Mouse (Mus musculus) hematopoietic stem cell, adult 5-6 weeks (primary cell): ENCODE results near the gene Rarres2. TPM values are rescaled to one million over a fixed set of nuclear protein-coding genes. Genes with fewer than 3 reads are reported as not detected.

Source experiments
- ATAC-seq, 2 experiments: fragments of 125-278 bp in 1 of 2; replicated peaks in 1 of 2; 2 replicates each; pipeline ENCODE4 v1.8.0; 2016 to 2017; ENCODE audit warnings: inconsistent platforms in 2 of 2, mild to moderate bottlenecking in 2 of 2, moderate number of reproducible peaks in 2 of 2, low read depth in 1 of 2, moderate TSS enrichment in 1 of 2; ENCODE audit not compliant: low FRiP score in 2 of 2, poor library complexity in 2 of 2, severe bottlenecking in 2 of 2, insufficient read depth in 1 of 2, low TSS enrichment in 1 of 2
- total RNA-seq: library from RNA; stranded (forward); fragments of 172-1452, 232-1000 nt; gene quantifications from 2 replicates; pipeline ENCODE4 v1.2.3, GENCODE M21; 2017

Rarres2 gene
- total RNA-seq, 1 experiment from 2014 or later = not detected

DNA sequence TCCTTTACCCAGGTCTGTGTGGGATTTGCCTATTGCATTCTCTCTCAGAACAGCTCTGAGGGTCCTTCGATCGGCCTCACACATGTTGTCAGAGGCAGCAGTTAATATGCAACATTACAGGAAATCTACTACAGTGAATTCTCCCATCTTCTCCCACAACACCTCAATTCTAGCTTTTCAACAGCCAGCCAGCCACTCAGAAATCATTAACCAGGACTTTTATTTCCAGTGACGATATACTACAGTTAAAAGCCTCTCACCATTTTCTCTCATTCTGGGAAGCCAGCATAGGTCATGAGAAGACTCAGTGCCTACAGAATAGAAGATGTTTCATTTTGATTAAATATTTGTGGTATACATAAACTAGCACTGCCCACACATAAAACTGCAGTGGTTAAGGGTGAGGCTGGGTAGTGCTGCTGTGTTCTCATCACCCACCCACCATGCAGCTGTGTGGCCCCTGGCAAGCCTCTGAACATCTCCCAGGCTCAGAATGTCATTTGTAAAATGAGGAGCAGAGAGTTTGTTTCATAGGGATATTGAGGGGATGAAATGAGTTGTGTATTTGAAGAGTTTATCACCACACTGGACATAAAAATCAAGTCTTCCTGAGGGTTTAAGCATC is 18.7 kb upstream of the Rarres2 start:
- ATAC-seq = no peak

- peak; percentile 63 to 65 for ATAC-seq
These were observed 16.7 kb upstream of the Rarres2 start, which contains the start of gene Gm45021 for GRCm38 (mm10) chr6:48589194-48589750. Gene Gm45021, plus strand, starts transcription at chr6:48589610.

DNA sequence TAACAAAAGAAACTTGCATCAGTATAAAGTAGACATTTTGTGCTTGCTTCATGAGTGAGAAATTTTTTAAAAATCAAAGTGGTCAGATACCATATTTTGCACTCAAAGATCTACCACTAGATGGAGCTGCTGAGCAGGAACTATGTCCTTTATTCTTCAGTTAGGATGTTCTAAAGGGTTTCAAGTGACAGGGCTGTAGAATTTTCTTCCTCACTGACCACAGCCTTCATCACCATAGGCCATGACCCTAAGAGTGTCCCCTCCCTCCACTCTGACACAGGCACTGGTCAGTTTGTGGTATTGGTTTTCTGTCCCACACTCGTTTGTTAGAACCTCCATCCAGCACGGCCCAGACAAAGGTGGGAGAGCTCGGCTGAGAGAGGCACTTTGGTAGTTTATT is 9.4 kb upstream of the Rarres2 start:
- peak; percentile 44 to 46; a peak in 2 of 4 replicates for ATAC-seq

DNA sequence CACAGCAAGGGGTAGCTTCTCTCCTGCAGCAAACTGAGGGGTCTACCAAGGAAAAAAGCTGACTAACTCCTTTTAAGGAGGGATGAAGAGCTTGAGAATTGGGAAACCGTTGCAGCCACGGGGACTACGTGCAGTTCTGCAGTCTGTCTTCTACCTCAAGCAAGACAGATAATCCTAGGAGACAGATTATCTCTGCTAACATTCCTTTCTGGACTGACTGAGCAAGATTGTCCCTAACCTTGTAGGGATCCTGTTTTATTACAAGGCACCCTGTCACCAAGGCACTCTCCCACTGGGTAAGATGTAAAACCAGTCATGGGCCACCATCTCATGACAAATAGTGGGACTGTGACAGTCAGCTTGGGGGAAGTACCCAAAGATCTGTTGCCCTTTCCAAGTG is 8.7 kb upstream of the Rarres2 start:
- ATAC-seq = no peak

DNA sequence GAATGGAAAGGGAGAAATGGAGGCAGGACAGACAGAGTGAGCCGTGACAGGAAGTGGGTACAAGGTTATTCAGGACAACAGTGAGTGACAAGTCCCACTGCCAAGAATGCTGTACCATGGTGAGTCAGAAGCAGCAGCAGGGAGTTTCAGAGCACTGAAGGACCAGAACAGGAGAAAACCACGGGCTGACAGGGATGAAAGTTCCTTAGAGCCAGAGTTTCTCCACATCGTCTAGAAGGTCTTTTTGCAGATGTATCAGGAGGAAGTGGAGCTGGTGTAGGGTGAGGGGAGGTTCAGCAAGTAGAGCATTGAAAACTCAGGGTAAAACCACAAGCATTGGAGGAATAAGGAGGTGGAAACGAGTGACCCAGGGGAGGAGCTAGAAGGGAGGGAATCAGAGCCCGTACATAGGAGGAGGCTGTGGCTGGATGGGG is 6.6 kb upstream of the Rarres2 start:
- ATAC-seq = peak; percentile 67 to 86

DNA sequence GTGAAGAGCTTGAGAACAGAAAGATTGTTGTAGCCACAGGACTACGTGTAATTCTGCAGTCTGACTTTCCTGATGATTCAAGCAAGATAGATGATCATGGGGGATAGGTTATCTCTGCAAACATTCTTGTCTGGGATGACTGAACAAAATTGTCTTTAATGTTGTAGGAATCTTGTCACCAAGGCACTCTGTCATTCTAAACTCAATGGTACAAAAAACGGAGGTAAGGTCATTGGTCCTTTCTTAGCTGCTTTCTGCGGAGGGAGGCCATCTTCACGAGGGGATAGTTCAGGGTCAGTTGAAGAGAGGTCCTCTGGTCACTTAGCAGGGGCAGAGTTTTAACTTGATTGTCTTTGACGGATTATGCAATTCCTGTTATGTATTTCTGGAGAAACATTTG is 6.1 kb upstream of the Rarres2 start:
- ATAC-seq = no peak

GRCm38 (mm10) chr6:48573981-48574380 is 1.4 kb upstream of the Rarres2 start:
- ATAC-seq = no peak

GRCm38 (mm10) chr6:48573280-48573679 is 691 bp upstream of the Rarres2 start:
- ATAC-seq = no peak

DNA sequence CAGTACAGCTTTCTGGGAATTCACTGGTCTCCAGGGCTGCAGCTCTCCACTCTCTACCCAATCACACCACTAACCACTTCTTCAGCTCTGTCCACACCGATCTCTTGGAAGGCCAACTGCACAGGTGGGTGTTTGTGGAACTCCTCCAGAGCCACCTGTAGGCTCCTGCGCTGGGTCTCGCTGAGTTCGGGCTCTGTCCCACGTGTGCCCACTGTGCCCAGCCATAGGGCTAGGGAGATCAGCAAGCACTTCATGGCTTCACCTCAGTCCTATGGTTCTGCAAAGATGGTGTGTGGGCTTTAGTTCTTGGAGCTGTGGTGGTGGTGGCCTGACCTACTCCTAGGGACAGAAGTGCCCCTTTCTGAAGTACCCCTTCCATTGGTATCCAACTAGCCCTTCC is 575 bp downstream of the Rarres2 start:
- no peak for ATAC-seq

GRCm38 (mm10) chr6:48569065-48569807 is 3.4 kb downstream of the Rarres2 start:
- ATAC-seq = no peak

GRCm38 (mm10) chr6:48568036-48568984 is 4.3 kb downstream of the Rarres2 start:
- peak; percentile 75 to 80 for ATAC-seq

DNA sequence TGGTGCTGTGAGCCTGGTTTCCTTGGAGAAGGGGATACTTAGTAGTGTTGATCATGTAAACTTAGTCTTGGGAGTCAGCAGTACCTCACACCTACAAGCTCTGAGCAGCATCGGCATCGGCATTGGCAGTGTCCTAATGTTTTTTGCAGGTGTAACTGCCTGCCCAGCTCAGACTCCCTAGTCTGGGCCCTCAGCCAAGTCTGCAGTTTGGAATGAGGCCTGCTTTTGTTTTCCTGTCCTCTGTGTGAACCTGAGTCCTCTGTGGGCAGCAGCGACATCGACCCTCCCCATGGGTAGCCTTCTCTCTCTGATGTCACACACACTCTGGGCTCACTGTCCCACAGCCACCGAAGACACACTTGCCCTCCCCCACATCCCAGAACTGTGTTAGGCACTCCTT is 6.3 kb downstream of the Rarres2 start:
- ATAC-seq = no peak

- no peak for ATAC-seq
These were observed 6.8 kb downstream of the Rarres2 start for GRCm38 (mm10) chr6:48565693-48566310.

DNA sequence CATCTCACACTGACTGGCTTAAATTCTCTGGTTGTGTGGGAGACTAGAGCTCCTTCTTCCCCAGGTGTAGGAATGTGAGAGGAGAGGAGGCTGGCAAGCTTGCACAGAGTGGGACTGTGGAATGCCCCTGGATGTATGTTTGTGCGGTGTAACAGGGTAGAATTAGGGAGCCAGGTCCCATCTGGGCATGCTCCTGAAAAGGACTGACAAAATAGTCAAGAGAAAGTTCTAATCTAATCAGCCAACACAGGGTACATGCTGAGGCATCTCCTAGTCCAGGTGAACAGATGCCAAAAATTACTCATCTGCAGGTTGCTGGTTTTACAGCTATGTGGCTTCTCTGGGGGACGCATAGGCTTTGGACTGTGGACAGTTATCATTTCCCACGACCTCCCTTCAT is 16.6 kb downstream of the Rarres2 start:
- no peak for ATAC-seq

DNA sequence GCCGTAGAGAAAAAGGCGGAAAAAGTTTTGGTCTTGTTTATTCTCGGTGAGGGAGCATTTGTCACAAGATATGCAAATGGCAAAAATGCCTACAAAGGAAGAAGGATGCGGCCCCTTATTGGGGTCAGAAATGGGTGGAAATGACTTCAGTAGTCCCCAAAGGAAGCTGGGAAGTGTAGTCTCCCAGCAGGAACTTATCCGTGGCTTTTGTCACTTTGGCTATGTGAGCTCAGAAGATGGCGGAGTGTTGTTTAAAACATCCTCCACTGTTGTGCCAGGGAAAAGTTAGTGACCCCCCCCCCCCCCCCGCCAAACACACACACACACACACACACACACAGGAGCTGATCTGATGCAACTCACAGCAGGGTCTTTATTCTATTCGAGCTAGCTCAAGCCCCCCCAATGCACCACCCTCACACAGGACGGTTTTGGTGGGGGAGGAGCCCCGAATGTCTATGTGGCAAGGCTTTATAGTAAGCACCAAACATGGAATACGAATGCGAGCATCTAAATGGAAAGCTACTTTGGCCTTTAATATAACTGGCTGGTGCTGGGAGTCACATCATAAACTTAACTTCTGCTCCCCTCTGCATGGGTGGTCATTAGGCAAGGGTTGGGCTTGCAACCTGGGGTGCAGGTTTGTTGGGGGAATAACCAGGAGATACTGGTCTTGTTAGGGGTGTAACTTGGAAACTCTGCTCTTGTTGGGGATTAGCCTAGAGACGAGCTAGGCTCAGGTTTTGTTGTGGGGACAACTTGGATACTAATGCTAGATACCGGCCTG is 17.3 kb downstream of the Rarres2 start:
- ATAC-seq = peak; percentile 29 to 33; a peak in 2 of 4 replicates

DNA sequence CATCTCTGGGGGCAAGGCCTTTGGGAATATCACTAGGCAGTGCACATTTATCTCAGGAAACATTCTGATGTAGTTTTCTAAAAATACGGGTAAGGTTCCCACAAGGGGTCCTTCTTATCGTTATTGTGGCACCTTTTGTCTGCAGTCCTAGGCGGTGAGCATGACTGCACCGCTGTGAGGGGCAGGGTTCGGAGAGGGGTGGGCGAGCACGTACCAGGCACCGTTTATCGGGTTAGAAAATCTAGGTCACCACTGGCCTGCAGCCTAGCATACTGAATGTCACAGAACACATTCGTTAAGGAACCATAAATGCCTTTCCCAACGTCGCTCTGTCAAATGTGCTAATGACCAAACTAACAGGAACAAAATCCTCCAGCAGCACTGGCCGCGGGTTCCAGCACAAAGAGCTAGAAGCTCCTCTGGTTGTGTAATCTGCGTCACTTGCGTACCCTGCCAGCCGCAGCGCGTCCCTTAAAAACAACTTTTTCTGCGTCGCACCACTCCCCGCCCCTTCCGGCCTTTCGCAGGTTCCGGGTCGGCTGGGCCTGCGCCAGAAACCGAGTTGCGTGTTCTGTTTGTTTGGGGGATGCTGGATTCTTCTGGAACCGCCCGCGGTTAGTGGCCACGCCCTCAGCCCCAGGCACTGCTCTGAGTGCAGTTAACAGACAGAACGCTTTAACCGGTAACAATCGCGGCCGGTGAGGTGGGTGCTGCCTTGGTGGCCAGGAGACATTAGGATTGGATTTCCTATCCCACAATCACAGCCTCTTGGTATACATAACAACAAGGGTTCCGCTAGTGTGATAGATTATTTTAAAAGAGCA is 18.1 kb downstream of the Rarres2 start, which contains the start of gene Lrrc61:
TSS of gene Lrrc61 (plus strand) at position 517 of the 824 bp plus-strand sequence.
- ATAC-seq = peak; percentile 94 to 98
